Mouse (Mus musculus) 416B (cell line): ENCODE results near the gene Rapgef1.
"Not testable (repeated sequence)": the region's sequence is repeated elsewhere in the genome, so short reads cannot be mapped to it uniquely, and the experiment has no call there.

Experiments used
- DNase-seq: peaks from one replicate; pipeline ENCODE4 v3.0.0; 2011; ENCODE audit warnings: low read depth

Rapgef1 gene

GRCm38 (mm10) chr2:29741207-29741606, 121.7 kb downstream of the Rapgef1 start:
- DNase-seq, result peak; percentile 18

DNA sequence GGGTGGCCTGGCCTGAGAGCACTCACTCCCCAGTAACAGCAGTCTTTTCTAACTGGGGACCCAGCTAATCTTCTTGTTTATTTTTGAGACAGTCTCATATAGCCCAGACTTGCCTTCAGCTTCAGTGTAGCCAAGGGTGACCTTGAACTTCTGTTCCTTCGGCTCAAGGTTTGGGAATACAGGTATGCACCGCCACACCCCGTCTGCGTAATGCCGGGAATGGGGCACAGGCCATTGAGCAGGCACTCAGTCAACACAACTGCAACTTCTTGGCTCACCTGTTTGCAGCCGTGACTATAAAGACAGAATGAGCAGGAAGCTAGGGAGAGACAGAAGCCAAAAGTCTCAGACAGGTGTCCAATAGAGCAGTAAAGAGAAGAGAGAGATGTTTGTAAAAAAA, 124.7 kb downstream of the Rapgef1 start:
- no peak for DNase-seq

DNA sequence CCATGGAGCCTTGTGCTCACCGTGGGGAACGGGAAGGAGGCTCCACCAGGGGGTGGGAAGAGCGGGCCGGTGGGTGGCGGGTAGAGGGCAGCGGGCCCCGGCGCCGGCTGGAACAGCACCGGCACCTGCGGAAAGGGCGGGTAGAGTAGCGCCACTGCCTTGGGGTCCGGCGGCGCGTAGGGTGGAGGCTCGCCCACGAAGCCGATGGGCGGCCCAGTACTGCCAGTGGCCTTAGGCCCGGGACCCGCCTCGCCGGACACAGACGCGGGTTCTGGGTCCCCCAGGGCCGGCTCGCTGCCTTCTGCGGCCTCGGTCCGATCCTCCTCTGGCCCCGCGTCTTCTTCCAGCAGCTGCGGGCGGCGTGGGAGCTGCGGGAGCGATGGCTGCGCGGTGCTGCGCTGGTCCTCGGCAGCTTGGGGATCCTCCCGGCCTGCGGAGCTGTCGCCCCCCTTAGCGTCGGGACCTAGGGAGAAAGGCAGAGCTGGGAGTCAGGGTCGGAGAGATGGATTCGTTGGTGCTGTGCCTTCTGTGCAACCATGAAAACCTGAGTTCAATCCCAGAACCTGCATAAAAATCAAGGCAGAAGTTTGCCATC, 127.8 kb downstream of the Rapgef1 start:
- DNase-seq, result no peak

DNA sequence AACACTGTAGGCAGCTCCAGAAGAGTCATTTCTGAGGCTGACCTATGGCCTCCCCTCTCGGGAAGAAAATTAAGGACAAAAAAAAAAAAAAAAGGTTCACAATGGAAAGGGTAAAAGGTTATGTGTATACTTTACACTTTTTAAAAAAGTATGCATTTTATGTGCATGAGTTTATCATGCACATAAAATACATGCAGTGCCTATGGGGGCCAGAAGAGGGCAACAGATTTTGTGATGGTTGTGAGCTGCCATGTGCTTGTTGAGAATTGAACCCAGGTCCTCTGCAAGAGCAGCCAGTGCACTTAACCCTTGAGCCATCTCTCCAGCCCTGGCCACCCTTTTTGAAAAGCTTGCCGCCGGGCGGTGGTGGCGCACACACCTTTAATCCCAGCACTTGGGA, 128.3 kb downstream of the Rapgef1 start:
- DNase-seq, result peak; percentile 50

GRCm38 (mm10) chr2:29748499-29748898, 129.0 kb downstream of the Rapgef1 start:
- no peak for DNase-seq

GRCm38 (mm10) chr2:29751497-29751896, 132.0 kb downstream of the Rapgef1 start, which contains the start of gene Gm13420:
Gm13420 (minus strand) TSS chr2:29751685.
- DNase-seq, result no peak

DNA sequence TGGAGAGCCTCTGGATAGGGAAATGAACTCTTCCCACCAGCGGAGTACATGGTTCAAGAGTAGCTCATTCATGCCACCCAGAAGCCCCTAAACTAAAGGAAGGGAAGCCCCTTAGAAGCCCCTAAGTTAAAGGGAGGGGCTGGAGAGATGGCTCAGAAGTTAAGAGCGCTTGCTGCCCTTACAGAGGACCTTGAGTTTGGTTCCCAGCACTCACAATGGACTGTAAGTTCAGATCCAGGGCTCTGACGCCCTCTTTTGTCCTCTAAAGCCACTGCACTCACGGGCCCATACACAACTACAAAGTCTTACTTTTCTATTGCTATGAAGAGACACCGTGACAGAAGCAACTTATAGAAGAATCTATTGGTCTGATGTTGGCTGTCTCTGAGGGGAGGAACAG, 132.9 kb downstream of the Rapgef1 start:
- DNase-seq, result no peak

GRCm38 (mm10) chr2:29755693-29756092, 136.2 kb downstream of the Rapgef1 start:
- DNase-seq, result no peak

DNA sequence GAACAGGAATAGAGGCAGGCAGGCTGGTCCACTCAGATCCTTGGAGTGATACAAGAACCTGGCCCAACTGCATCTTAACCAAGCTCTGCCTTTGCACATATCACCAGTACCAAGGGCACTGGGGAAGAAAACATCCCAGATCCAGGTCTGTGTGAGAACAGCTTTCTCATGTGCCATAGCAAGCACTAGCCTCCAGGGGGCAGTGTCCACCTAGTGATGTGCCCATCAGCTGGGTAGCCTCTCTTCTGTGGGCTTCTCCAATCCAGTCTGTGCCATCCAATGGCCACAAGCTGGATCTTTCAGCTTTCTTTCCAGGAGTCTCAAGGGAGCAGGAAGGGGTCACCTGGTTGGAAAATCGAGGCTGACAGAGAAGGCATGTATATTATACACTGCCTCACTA, 145.3 kb downstream of the Rapgef1 start:
- peak; percentile 76 for DNase-seq

DNA sequence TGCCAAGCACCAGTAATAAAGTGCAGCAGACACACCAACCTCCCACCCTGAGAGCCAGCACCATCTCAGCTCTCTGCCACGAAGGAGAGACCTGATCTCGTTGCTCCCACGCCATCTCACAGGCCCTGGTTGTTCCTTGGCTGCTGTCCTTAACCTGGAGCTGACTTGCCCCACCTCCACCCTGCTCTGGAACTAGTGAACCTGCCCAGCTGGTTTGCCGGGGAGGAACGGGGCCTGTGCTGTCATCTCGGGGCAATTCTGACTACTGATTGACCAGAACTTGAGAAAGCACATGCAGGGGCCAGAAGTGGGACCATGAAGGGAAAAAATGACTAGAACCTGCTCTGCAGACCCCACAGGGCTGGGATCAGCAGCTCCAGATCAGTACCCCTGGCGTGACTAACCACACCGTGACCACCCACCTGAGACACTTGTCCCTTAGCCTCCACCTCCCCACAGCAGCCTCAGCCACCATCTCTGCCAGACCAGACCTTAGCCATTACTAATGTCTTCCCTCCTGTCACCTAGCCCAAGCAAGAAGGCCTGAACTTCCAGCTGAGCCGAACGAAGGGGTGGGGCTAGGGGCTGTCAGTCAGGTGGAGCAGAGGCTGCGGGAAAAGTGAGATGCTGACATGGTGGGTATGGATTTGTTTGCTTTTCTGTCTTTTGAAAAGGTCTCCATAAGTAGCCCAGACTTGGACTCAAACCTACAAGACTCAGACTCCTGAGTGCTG, 148.6 kb downstream of the Rapgef1 start:
- no peak for DNase-seq

GRCm38 (mm10) chr2:29768901-29769300, 149.4 kb downstream of the Rapgef1 start:
- no peak for DNase-seq

DNA sequence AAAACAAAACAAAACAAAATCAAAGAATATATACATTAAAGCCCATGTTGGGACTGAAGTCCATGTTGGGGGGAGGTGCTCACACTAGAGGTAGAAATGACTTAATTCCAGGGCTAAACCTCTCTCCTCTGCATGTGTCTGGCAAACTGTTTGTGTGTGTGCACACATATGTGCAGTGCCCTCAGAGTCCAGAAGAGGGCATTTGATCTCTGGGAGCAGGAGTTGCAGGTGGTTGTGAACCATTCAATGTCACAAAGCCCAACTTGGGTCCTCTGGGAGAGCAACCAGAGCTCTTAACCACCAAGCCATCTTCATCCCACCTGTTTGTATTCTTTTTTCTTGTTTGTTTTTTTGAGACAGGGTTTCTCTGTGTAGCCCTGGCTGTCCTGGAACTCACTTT, 150.6 kb downstream of the Rapgef1 start:
- DNase-seq, result peak; percentile 29

GRCm38 (mm10) chr2:29771611-29772461, 152.3 kb downstream of the Rapgef1 start:
- peak; percentile 91 for DNase-seq

DNA sequence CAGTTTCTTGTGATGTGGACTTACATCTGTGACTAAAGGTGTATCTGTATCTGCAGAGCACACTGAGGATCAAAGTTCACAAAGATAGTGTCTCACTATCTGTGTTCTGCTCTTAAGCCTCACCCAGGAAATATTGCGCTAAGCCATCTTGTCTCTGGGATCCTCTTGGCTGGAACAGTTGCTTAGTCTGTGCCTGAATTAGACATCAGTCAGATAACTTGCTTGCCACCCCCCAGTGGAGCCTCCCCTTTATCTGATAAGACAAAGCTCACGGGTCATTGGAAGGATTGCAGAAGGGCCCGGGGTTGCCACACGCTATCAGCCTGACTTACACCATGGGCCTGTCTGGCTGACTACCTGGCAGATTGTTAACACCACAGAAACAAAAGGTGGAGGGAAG, 153.8 kb downstream of the Rapgef1 start:
- DNase-seq, result peak; percentile 74

DNA sequence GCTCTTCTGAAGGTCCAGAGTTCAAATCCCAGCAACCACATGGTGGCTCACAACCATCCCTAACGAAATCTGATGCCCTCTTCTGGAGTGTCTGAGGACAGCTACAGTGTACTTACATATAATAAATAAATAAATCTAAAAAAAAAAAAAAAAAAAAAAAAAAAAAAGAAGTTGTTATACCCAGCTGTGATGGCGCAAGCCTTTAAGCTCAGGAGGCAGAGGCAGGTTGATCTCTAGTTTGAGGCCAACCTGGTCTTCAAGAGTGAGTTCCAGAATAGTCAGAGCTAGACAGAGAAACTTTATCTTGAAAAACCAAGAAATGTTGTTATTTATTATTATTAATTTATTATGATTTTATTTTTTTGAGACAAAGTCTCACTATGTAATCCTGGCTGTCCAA, 161.7 kb downstream of the Rapgef1 start:
- DNase-seq, result not testable (repeated sequence)

DNA sequence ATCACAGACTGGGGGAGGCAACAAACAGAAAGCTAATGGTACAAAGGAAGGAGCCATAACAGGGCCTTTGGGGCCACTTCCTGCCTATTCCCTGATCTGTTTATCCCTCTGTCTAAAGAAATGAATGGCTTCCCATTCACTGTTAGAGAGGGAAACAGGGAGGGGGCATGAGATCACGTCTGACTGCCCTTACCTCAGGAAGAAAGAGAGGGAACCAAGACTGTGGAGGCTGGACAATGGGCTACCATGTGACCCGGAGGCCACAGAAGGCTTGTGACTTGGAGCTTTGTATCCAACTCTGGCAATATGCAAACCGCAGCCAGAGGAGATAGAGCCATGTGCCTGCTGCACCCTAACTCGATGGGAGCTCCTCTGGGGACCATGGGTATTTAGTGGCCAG, 164.8 kb downstream of the Rapgef1 start:
- no peak for DNase-seq

- peak; percentile 99 for DNase-seq
These were observed 167.8 kb downstream of the Rapgef1 start, which contains the start of gene Coq4 for GRCm38 (mm10) chr2:29787104-29787917. Coq4 (plus strand) TSS chr2:29787493.

DNA sequence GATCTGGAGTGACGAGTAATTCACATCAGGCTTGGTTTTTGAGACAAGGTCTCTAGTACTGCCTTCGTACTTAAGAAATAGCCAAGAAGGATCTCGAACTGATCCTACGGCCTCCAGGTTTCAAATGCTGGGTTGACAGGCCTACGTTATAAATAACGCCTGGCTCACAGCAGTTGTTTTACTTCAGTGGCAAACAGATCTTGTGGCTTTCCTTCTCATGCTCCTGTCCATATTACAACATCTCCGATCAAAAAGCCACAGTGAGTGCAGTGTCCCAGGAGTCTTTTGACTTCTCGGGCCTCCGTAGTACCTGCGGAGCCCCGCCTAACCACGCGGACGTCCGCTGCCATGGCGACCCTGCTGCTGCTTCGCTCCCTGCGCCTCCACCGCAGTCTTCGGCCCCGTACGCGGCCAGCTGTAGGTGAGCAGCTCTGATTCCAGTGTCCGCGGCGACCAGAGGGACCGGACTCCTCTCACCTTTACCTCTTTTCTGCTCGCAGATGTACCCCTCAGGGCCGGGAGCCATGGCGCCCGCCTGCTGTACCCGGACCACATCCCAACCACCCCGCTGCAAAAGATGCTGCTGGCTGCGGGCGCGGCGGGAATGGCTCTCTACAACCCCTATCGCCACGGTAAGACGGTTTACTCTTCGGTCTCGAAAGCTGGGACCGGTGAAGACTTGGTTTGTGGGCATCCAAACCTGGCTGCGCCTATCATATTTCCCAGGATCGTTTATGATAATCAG, 168.6 kb downstream of the Rapgef1 start, which contains the start of gene Trub2:
Gene Trub2 (minus strand): TSS at position 566 of the 745 bp plus-strand sequence.
- peak; percentile 95 for DNase-seq
